Mouse (Mus musculus): ENCODE results near the gene Prkce. TPM values are rescaled to one million over a fixed set of nuclear protein-coding genes. Genes with fewer than 3 reads are reported as not detected.
A peak's percentile ranks its signal among the peaks of the same experiment; 100 is the strongest.

Gene Prkce
- polyA plus RNA-seq, 1 experiment from 2014 or later = 2.0 TPM

- DNase-seq (no peak), ATAC-seq (no peak)
- Histone ChIP-seq H3K36me3 (replicated peaks; ENCODE audit: insufficient read depth, low read length) (no peaks in the 10 kb centered on the region), H3K27ac (ENCODE audit: low read depth) (no peak overlapping the region), H3K4me2 (ENCODE audit: low read depth, low read length) (no peak overlapping the region), H3K9me3 (ENCODE audit: low read length) (no peaks in the 10 kb centered on the region), H3K27me3 (ENCODE audit: insufficient read depth, low read length) (no peaks in the 10 kb centered on the region), H3K4me3 (ENCODE audit: low read depth, low read length) (no peak overlapping the region), H3K9ac (replicated peaks) (no peak overlapping the region), H3K4me1 (ENCODE audit: insufficient read depth) (no peaks in the 10 kb centered on the region)
- WGBS (ENCODE audit: insufficient replicate concordance) = 42% methylated on average over 9 of the region's 9 CpGs
- TF ChIP-seq CTCF (IDR thresholded peaks at IDR 0.05; ENCODE audit: low read depth) (no peak), EP300 (IDR thresholded peaks at IDR 0.05; ENCODE audit: low read depth) (no peak)
Observed at GRCm38 (mm10) chr17:86214285-86214684, 46.7 kb downstream of the Prkce start.

- no peaks in the 10 kb centered on the region for H3K27me3 ChIP-seq (ENCODE audit: insufficient read depth, low read length)
- DNase-seq (no peak), ATAC-seq (no peak)
- no peak for TF ChIP-seq EP300 (IDR thresholded peaks at IDR 0.05; ENCODE audit: low read depth)
- no peak for TF ChIP-seq CTCF (IDR thresholded peaks at IDR 0.05; ENCODE audit: low read depth)
- no peak overlapping the region for H3K4me3 ChIP-seq (ENCODE audit: low read depth, low read length)
- WGBS (ENCODE audit: insufficient replicate concordance) = 76% methylated on average over 14 of the region's 14 CpGs
- H3K4me2 ChIP-seq (ENCODE audit: low read depth, low read length) = no peak overlapping the region
- H3K9me3 ChIP-seq (ENCODE audit: low read length) = no peaks in the 10 kb centered on the region
- no peaks in the 10 kb centered on the region for H3K36me3 ChIP-seq (replicated peaks; ENCODE audit: insufficient read depth, low read length)
- no peak overlapping the region for H3K9ac ChIP-seq (replicated peaks)
- H3K4me1 ChIP-seq (ENCODE audit: insufficient read depth) = no peaks in the 10 kb centered on the region
- H3K27ac ChIP-seq (ENCODE audit: low read depth) = no peak overlapping the region
Observed at GRCm38 (mm10) chr17:86214741-86215140, 47.2 kb downstream of the Prkce start.

- no peak overlapping the region for H3K4me2 ChIP-seq (ENCODE audit: low read depth, low read length)
- no peaks in the 10 kb centered on the region for H3K9me3 ChIP-seq (ENCODE audit: low read length)
- DNase-seq (peak; percentile 78), ATAC-seq (peak; percentile 48; the same call in 1 of the 2 replicates)
- no peaks in the 10 kb centered on the region for H3K4me1 ChIP-seq (ENCODE audit: insufficient read depth)
- no peak overlapping the region for H3K9ac ChIP-seq (replicated peaks)
- H3K27me3 ChIP-seq (ENCODE audit: insufficient read depth, low read length) = no peaks in the 10 kb centered on the region
- H3K4me3 ChIP-seq (ENCODE audit: low read depth, low read length) = no peak overlapping the region
- 62% methylated on average over 7 of the region's 7 CpGs for WGBS (ENCODE audit: insufficient replicate concordance)
- peak; percentile 79 for TF ChIP-seq CTCF (IDR thresholded peaks at IDR 0.05; ENCODE audit: low read depth)
- TF ChIP-seq EP300 (IDR thresholded peaks at IDR 0.05; ENCODE audit: low read depth) = no peak
- H3K27ac ChIP-seq (ENCODE audit: low read depth) = no peak overlapping the region
- no peaks in the 10 kb centered on the region for H3K36me3 ChIP-seq (replicated peaks; ENCODE audit: insufficient read depth, low read length)
Observed at GRCm38 (mm10) chr17:86215771-86216170, 48.2 kb downstream of the Prkce start.

GRCm38 (mm10) chr17:86217468-86217867 lies 49.9 kb downstream of the Prkce start:
- Histone ChIP-seq H3K27me3 (ENCODE audit: insufficient read depth, low read length) (no peaks in the 10 kb centered on the region), H3K4me3 (ENCODE audit: low read depth, low read length) (no peak overlapping the region), H3K9ac (replicated peaks) (no peak overlapping the region), H3K4me2 (ENCODE audit: low read depth, low read length) (no peak overlapping the region), H3K36me3 (replicated peaks; ENCODE audit: insufficient read depth, low read length) (no peaks in the 10 kb centered on the region), H3K9me3 (ENCODE audit: low read length) (no peaks in the 10 kb centered on the region), H3K4me1 (ENCODE audit: insufficient read depth) (no peaks in the 10 kb centered on the region), H3K27ac (ENCODE audit: low read depth) (no peak overlapping the region)
- ATAC-seq (no peak), DNase-seq (no peak)
- TF ChIP-seq CTCF (IDR thresholded peaks at IDR 0.05; ENCODE audit: low read depth) = no peak
- no peak for TF ChIP-seq EP300 (IDR thresholded peaks at IDR 0.05; ENCODE audit: low read depth)
- WGBS (ENCODE audit: insufficient replicate concordance) = 66% methylated on average over 5 of the region's 5 CpGs

GRCm38 (mm10) chr17:86218553-86218952 lies 51.0 kb downstream of the Prkce start:
- 60% methylated on average over 11 of the region's 11 CpGs for WGBS (ENCODE audit: insufficient replicate concordance)
- no peaks in the 10 kb centered on the region for H3K9me3 ChIP-seq (ENCODE audit: low read length)
- H3K27me3 ChIP-seq (ENCODE audit: insufficient read depth, low read length) = no peaks in the 10 kb centered on the region
- H3K36me3 ChIP-seq (replicated peaks; ENCODE audit: insufficient read depth, low read length) = no peaks in the 10 kb centered on the region
- H3K4me3 ChIP-seq (ENCODE audit: low read depth, low read length) = no peak overlapping the region
- TF ChIP-seq CTCF (IDR thresholded peaks at IDR 0.05; ENCODE audit: low read depth) = no peak
- TF ChIP-seq EP300 (IDR thresholded peaks at IDR 0.05; ENCODE audit: low read depth) = no peak
- DNase-seq (no peak), ATAC-seq (no peak)
- no peaks in the 10 kb centered on the region for H3K4me1 ChIP-seq (ENCODE audit: insufficient read depth)
- no peak overlapping the region for H3K9ac ChIP-seq (replicated peaks)
- no peak overlapping the region for H3K27ac ChIP-seq (ENCODE audit: low read depth)
- no peak overlapping the region for H3K4me2 ChIP-seq (ENCODE audit: low read depth, low read length)

GRCm38 (mm10) chr17:86225488-86226186 lies 58.1 kb downstream of the Prkce start:
- DNase-seq = no peak
- H3K9me3 ChIP-seq (ENCODE audit: low read length) = no peaks in the 10 kb centered on the region
- TF ChIP-seq CTCF (IDR thresholded peaks at IDR 0.05; ENCODE audit: low read depth) = no peak
- TF ChIP-seq EP300 (IDR thresholded peaks at IDR 0.05; ENCODE audit: low read depth) = no peak
- WGBS (ENCODE audit: insufficient replicate concordance) = 75% methylated on average over 10 of the region's 10 CpGs
- H3K36me3 ChIP-seq (replicated peaks; ENCODE audit: insufficient read depth, low read length) = no peaks in the 10 kb centered on the region
- no peak overlapping the region for H3K9ac ChIP-seq (replicated peaks)
- no peaks in the 10 kb centered on the region; the same call in 1 of the 2 replicates for H3K4me1 ChIP-seq (ENCODE audit: insufficient read depth)
- no peak overlapping the region for H3K4me3 ChIP-seq (ENCODE audit: low read depth, low read length)
- no peak overlapping the region for H3K4me2 ChIP-seq (ENCODE audit: low read depth, low read length)
- H3K27me3 ChIP-seq (ENCODE audit: insufficient read depth, low read length) = no peaks in the 10 kb centered on the region
- H3K27ac ChIP-seq (ENCODE audit: low read depth) = no peak overlapping the region
- ATAC-seq = no peak
